Mouse (Mus musculus) olfactory bulb, adult 2 months (tissue): ENCODE data around the gene Gm10100.
"Not testable (repeated sequence)": the region's sequence is repeated elsewhere in the genome, so short reads cannot be mapped to it uniquely, and the experiment has no call there.

Source experiments
- CTCF ChIP-seq: fragments of 200-500 bp; IDR thresholded peaks from 2 replicates; pipeline ENCODE4 v1.5.1; 2012; ENCODE audit warnings: low read depth, mild to moderate bottlenecking, low read length, moderate library complexity; ENCODE audit not compliant: insufficient read depth
- POLR2A ChIP-seq: fragments of 200-500 bp; IDR thresholded peaks from 2 replicates; pipeline ENCODE4 v1.6.1; 2012; ENCODE audit warnings: mild to moderate bottlenecking, low read depth, low read length, moderate library complexity; ENCODE audit not compliant: insufficient read depth

- TF ChIP-seq CTCF, POLR2A: not testable (repeated sequence)
Observed at GRCm38 (mm10) chr10:77771225-77771624, 44.9 kb downstream of the Gm10100 start, which contains the start of gene Gm3238.
